Mouse (Mus musculus) liver, embryonic 11.5 days (tissue): ENCODE measurements at regions not wholly inside any gene's neighbourhood (a gene's known extent, or its start where the extent isn't known, plus 50 kb on each side); places are given as distances from the start of the nearest gene placed in this dataset.

Source experiments
- ATAC-seq: fragments of 200-750 bp; cut with Nextera tagmentation; replicated peaks from 2 replicates; pipeline ENCODE4 v1.8.0; 2017; ENCODE audit warnings: moderate number of reproducible peaks, mild to moderate bottlenecking, moderate TSS enrichment, moderate library complexity; ENCODE audit not compliant: low FRiP score
- DNase-seq: peaks from one replicate; pipeline ENCODE4 v3.0.0-alpha.2; 2017; ENCODE audit warnings: low spot score
- H3K27ac ChIP-seq: fragments of 300-500 bp; sonication (generic); 2 replicates; pipeline ENCODE4 v1.5.1; 2014; ENCODE audit warnings: mild to moderate bottlenecking, low read depth, low read length, control low read depth
- H3K27me3 ChIP-seq: fragments of 300-500 bp; sonication (generic); replicated peaks from 2 replicates; pipeline ENCODE4 v1.6.1; 2014; ENCODE audit warnings: low read length, mixed read lengths; ENCODE audit not compliant: control insufficient read depth, insufficient read depth
- H3K36me3 ChIP-seq: fragments of 300-500 bp; sonication (generic); 2 replicates; pipeline ENCODE4 v1.6.1; 2014; ENCODE audit warnings: mild to moderate bottlenecking, low read length, moderate library complexity, mixed read lengths; ENCODE audit not compliant: control insufficient read depth, insufficient read depth
- H3K4me1 ChIP-seq: fragments of 300-500 bp; sonication (generic); replicated peaks from 2 replicates; pipeline ENCODE4 v1.6.1; 2014; ENCODE audit warnings: low read length, mixed read lengths; ENCODE audit not compliant: control insufficient read depth, insufficient read depth
- H3K4me2 ChIP-seq: fragments of 300-500 bp; sonication (generic); 2 replicates; pipeline ENCODE4 v1.6.1; 2014; ENCODE audit warnings: mild to moderate bottlenecking, control low read depth, moderate library complexity
- H3K4me3 ChIP-seq: fragments of 300-500 bp; sonication (generic); 2 replicates; pipeline ENCODE4 v1.5.1; 2014; ENCODE audit warnings: low read depth, low read length, control low read depth
- H3K9ac ChIP-seq: fragments of 300-500 bp; sonication (generic); 2 replicates; pipeline ENCODE4 v1.6.1; 2014; ENCODE audit warnings: low read depth, low read length, control low read depth
- H3K9me3 ChIP-seq: fragments of 300-500 bp; sonication (generic); 2 replicates; pipeline ENCODE4 v1.6.1; 2016; ENCODE audit warnings: low read length, inconsistent platforms, mixed read lengths; ENCODE audit not compliant: control insufficient read depth
- WGBS: fragments of 180-500 bp; shearing (Covaris S2); extraction: QIAGEN DNeasy Blood & Tissue Kit; methylation state at CpG from one replicate; pipeline ENCODE4 v1.1.7; 2014; 5-methylcytosine and 5-hydroxymethylcytosine counted together

GRCm38 (mm10) chr13:91372130-91372875 lies 87.8 kb upstream of the Ssbp2 start:
- no peaks in the 10 kb centered on the region for H3K9me3 ChIP-seq
- H3K36me3 ChIP-seq = no peaks in the 10 kb centered on the region
- H3K27ac ChIP-seq = peak overlapping the region; percentile 98
- 45% methylated on average over 11 of the region's 11 CpGs for WGBS
- ATAC-seq = peak; percentile 54
- peak overlapping the region; percentile 71 for H3K4me2 ChIP-seq
- peaks cover 17% of the 10 kb centered on the region for H3K4me1 ChIP-seq
- DNase-seq = no peak
- no peak overlapping the region for H3K9ac ChIP-seq
- H3K27me3 ChIP-seq = no peaks in the 10 kb centered on the region
- H3K4me3 ChIP-seq = no peak overlapping the region

- no peak overlapping the region for H3K4me2 ChIP-seq
- no peaks in the 10 kb centered on the region for H3K27me3 ChIP-seq
- H3K9me3 ChIP-seq = no peaks in the 10 kb centered on the region
- 55% methylated on average over 3 of the region's 3 CpGs for WGBS
- H3K4me3 ChIP-seq = no peak overlapping the region
- ATAC-seq = no peak
- peaks cover 17% of the 10 kb centered on the region for H3K4me1 ChIP-seq
- DNase-seq = no peak
- H3K9ac ChIP-seq = no peak overlapping the region
- H3K27ac ChIP-seq = no peak overlapping the region
- no peaks in the 10 kb centered on the region for H3K36me3 ChIP-seq
These were observed 85.9 kb upstream of the Ssbp2 start for GRCm38 (mm10) chr13:91374141-91374540.

- peaks cover 15% of the 10 kb centered on the region for H3K4me1 ChIP-seq
- WGBS = 94% methylated on average over 3 of the region's 3 CpGs
- H3K9ac ChIP-seq = no peak overlapping the region
- no peak overlapping the region for H3K4me3 ChIP-seq
- no peak overlapping the region for H3K27ac ChIP-seq
- no peaks in the 10 kb centered on the region for H3K36me3 ChIP-seq
- H3K9me3 ChIP-seq = no peaks in the 10 kb centered on the region
- H3K27me3 ChIP-seq = no peaks in the 10 kb centered on the region
- ATAC-seq (no peak), DNase-seq (no peak)
- H3K4me2 ChIP-seq = no peak overlapping the region
These were observed 83.5 kb upstream of the Ssbp2 start for GRCm38 (mm10) chr13:91376556-91376955.

- 89% methylated on average over 7 of the region's 7 CpGs for WGBS
- ATAC-seq (no peak), DNase-seq (no peak)
- Histone ChIP-seq H3K4me2 (no peak overlapping the region), H3K27ac (no peak overlapping the region), H3K9ac (no peak overlapping the region), H3K9me3 (no peaks in the 10 kb centered on the region), H3K4me1 (peaks cover 6% of the 10 kb centered on the region), H3K27me3 (no peaks in the 10 kb centered on the region), H3K36me3 (no peaks in the 10 kb centered on the region), H3K4me3 (no peak overlapping the region)
These were observed 82.7 kb upstream of the Ssbp2 start for GRCm38 (mm10) chr13:91377428-91377827.

- Histone ChIP-seq H3K27me3 (no peaks in the 10 kb centered on the region), H3K36me3 (no peaks in the 10 kb centered on the region), H3K9me3 (no peaks in the 10 kb centered on the region), H3K4me1 (peaks cover 1% of the 10 kb centered on the region), H3K4me3 (no peak overlapping the region), H3K27ac (no peak overlapping the region), H3K4me2 (no peak overlapping the region), H3K9ac (no peak overlapping the region)
- WGBS = 86% methylated on average over 9 of the region's 9 CpGs
- DNase-seq (no peak), ATAC-seq (no peak)
These were observed 82.1 kb upstream of the Ssbp2 start for GRCm38 (mm10) chr13:91377972-91378371.

- no peak overlapping the region for H3K4me2 ChIP-seq
- H3K4me3 ChIP-seq = no peak overlapping the region
- DNase-seq (no peak), ATAC-seq (no peak)
- no peak overlapping the region for H3K9ac ChIP-seq
- 72% methylated on average over 4 of the region's 4 CpGs for WGBS
- no peaks in the 10 kb centered on the region for H3K9me3 ChIP-seq
- H3K27me3 ChIP-seq = no peaks in the 10 kb centered on the region
- no peaks in the 10 kb centered on the region for H3K36me3 ChIP-seq
- H3K27ac ChIP-seq = no peak overlapping the region
- H3K4me1 ChIP-seq = no peaks in the 10 kb centered on the region
These were observed 74.7 kb upstream of the Ssbp2 start for GRCm38 (mm10) chr13:91385393-91385792.

GRCm38 (mm10) chr13:91387913-91388312 lies 72.2 kb upstream of the Ssbp2 start:
- no peak for ATAC-seq
- Histone ChIP-seq H3K27ac (no peak overlapping the region), H3K9ac (no peak overlapping the region), H3K27me3 (no peaks in the 10 kb centered on the region), H3K4me2 (no peak overlapping the region), H3K9me3 (no peaks in the 10 kb centered on the region), H3K4me1 (no peaks in the 10 kb centered on the region), H3K36me3 (no peaks in the 10 kb centered on the region), H3K4me3 (no peak overlapping the region)
- no peak for DNase-seq
- WGBS = 74% methylated on average over 10 of the region's 10 CpGs

GRCm38 (mm10) chr13:91403632-91404031 lies 56.5 kb upstream of the Ssbp2 start:
- no peak for DNase-seq
- Histone ChIP-seq H3K4me3 (no peak overlapping the region), H3K27ac (no peak overlapping the region), H3K4me2 (no peak overlapping the region), H3K9me3 (no peaks in the 10 kb centered on the region), H3K27me3 (no peaks in the 10 kb centered on the region), H3K36me3 (no peaks in the 10 kb centered on the region), H3K4me1 (no peaks in the 10 kb centered on the region), H3K9ac (no peak overlapping the region)
- 91% methylated on average over 2 of the region's 2 CpGs for WGBS
- ATAC-seq = no peak

GRCm38 (mm10) chr13:91405027-91405426 lies 55.1 kb upstream of the Ssbp2 start:
- no peak overlapping the region for H3K9ac ChIP-seq
- no peaks in the 10 kb centered on the region for H3K4me1 ChIP-seq
- H3K4me3 ChIP-seq = no peak overlapping the region
- no peak for ATAC-seq
- H3K4me2 ChIP-seq = no peak overlapping the region
- no peak overlapping the region for H3K27ac ChIP-seq
- 87% methylated on average over 2 of the region's 2 CpGs for WGBS
- H3K9me3 ChIP-seq = no peaks in the 10 kb centered on the region
- H3K36me3 ChIP-seq = no peaks in the 10 kb centered on the region
- H3K27me3 ChIP-seq = no peaks in the 10 kb centered on the region
- DNase-seq = no peak
